Mouse (Mus musculus) hematopoietic stem cell, adult 5-6 weeks (primary cell): Measurements from ENCODE around the gene Vmn2r44. TPM values are rescaled to one million over a fixed set of nuclear protein-coding genes. Genes with fewer than 3 reads are reported as not detected.
"Not testable (repeated sequence)": the region's sequence is repeated elsewhere in the genome, so short reads cannot be mapped to it uniquely, and the experiment has no call there.

ENCODE experiments used
- ATAC-seq, 2 experiments: fragments of 125-278 bp in 1 of 2; replicated peaks in 1 of 2; 2 replicates each; pipeline ENCODE4 v1.8.0; 2016 to 2017; ENCODE audit warnings: inconsistent platforms in 2 of 2, mild to moderate bottlenecking in 2 of 2, moderate number of reproducible peaks in 2 of 2, low read depth in 1 of 2, moderate TSS enrichment in 1 of 2; ENCODE audit not compliant: low FRiP score in 2 of 2, poor library complexity in 2 of 2, severe bottlenecking in 2 of 2, insufficient read depth in 1 of 2, low TSS enrichment in 1 of 2
- total RNA-seq: library from RNA; stranded (forward); fragments of 172-1452, 232-1000 nt; gene quantifications from 2 replicates; pipeline ENCODE4 v1.2.3, GENCODE M21; 2017

Gene Vmn2r44
- total RNA-seq = not detected in 2 replicates

DNA sequence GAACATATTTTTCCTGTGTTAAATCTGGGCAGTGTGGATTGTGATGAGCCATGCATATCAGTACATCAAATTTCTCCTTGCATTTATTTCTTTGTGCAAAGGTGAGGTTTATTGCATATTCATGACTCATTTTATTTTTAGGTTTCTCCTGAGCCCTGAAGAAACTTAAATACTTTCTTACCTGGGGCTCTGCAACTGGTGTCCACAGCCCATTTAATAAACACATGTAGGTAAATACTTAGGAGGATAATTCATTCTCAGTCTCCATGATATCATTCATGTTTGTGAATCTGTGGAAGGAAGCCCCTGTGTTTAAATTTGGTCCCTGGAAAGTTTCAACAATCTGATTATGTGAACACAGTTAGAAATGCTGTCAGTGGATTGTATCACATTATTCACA, at the start of gene Vmn2r44:
TSS of gene Vmn2r44 (minus strand) at position 101 of the 400 bp plus-strand sequence.
- not testable (repeated sequence) for ATAC-seq

DNA sequence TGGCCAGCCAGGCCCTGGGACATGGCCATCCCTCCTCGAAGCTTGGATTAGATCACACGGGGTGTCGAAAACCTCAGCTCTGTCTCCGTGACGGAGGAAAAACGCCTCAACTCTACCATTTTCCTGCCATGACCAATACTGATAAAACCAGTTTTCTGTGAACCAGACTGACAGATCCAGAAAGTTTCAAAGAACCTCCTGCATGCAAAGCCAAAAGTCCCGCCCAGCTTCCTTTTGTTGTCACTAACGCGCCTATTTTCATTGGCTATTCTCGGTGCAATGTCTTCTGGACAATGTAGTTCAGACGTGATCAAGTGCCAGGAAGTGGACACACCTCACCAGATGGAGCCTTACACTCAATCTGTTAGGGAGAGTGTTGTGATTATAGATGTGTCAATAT, 25.3 kb downstream of the Vmn2r44 start:
- not testable (repeated sequence) for ATAC-seq

Other genes with a start within 250 kb of the Vmn2r44 start
- gene Vmn2r41, start 221.7 kb downstream of the Vmn2r44 start, total RNA-seq = not detected in 2 replicates
- gene Vmn2r42, start 183.0 kb downstream of the Vmn2r44 start, total RNA-seq = not detected in 2 replicates
- gene Vmn2r43, start 122.7 kb downstream of the Vmn2r44 start, total RNA-seq = not detected in 2 replicates
- not detected in 2 replicates for gene Vmn2r45, start 105.7 kb upstream of the Vmn2r44 start, total RNA-seq